Mouse (Mus musculus) MEL (cell line): ENCODE results near the gene Cadm2. TPM values are rescaled to one million over a fixed set of nuclear protein-coding genes. Genes with fewer than 3 reads are reported as not detected.

Experiments used
- DNase-seq: peaks from one replicate; pipeline ENCODE4 v3.0.0; 2011; ENCODE audit warnings: low read depth, low spot score
- H3K27ac ChIP-seq: 2 replicates; pipeline ENCODE4 v1.5.1; 2012; ENCODE audit warnings: low read depth, mild to moderate bottlenecking, control low read depth, low read length, moderate library complexity; ENCODE audit not compliant: control insufficient read depth
- H3K27me3 ChIP-seq, 2 experiments: fragments of 150-350 bp in 1 of 2; sonication (generic) in 1 of 2; 2 replicates each; pipeline ENCODE4 v1.6.1; 2012; ENCODE audit warnings: low read length in 2 of 2, mild to moderate bottlenecking in 2 of 2, improper control_type of control experiment in 1 of 2, moderate library complexity in 1 of 2; ENCODE audit not compliant: insufficient read depth in 2 of 2, control insufficient read depth in 1 of 2
- H3K36me3 ChIP-seq, 2 experiments: 2 replicates each; pipeline ENCODE4 v1.6.1; 2012 to 2014; ENCODE audit warnings: low read length in 2 of 2, improper control_type of control experiment in 1 of 2, inconsistent platforms in 1 of 2, mild to moderate bottlenecking in 1 of 2; ENCODE audit not compliant: insufficient read depth in 2 of 2, control insufficient read depth in 1 of 2
- H3K4me1 ChIP-seq, 2 experiments: fragments of 150-350 bp in 1 of 2; sonication (generic) in 1 of 2; 2 replicates each; pipeline ENCODE4 v1.6.1; 2012; ENCODE audit warnings: low read length in 2 of 2, improper control_type of control experiment in 1 of 2, mild to moderate bottlenecking in 1 of 2; ENCODE audit not compliant: insufficient read depth in 2 of 2, control insufficient read depth in 1 of 2
- H3K4me3 ChIP-seq, 2 experiments: fragments of 150-350 bp in 1 of 2; sonication (generic) in 1 of 2; 2 replicates each; pipeline ENCODE4 v1.5.1; 2012; ENCODE audit warnings: low read depth in 2 of 2, low read length in 2 of 2, mild to moderate bottlenecking in 2 of 2, moderate library complexity in 2 of 2, control low read depth in 1 of 2, improper control_type of control experiment in 1 of 2; ENCODE audit not compliant: control insufficient read depth in 1 of 2, insufficient read depth in 1 of 2
- H3K79me2 ChIP-seq: 2 replicates; pipeline ENCODE4 v1.6.1; 2012; ENCODE audit warnings: mild to moderate bottlenecking, low read length, moderate library complexity; ENCODE audit not compliant: control insufficient read depth, poor library complexity, insufficient read depth
- H3K9ac ChIP-seq: 2 replicates; pipeline ENCODE4 v1.6.1; 2012; ENCODE audit warnings: low read depth, mild to moderate bottlenecking, control low read depth, low read length, moderate library complexity; ENCODE audit not compliant: control insufficient read depth, poor library complexity, severe bottlenecking
- H3K9me3 ChIP-seq: fragments of 150-350 bp; sonication (generic); replicated peaks from 2 replicates; pipeline ENCODE4 v1.6.1; 2012; ENCODE audit warnings: mild to moderate bottlenecking, low read length, improper control_type of control experiment, moderate library complexity; ENCODE audit not compliant: insufficient read depth
- EP300 ChIP-seq, 2 experiments: IDR thresholded peaks; 2 replicates each; pipeline ENCODE4 v1.6.1; 2011; ENCODE audit warnings: improper control_type of control experiment in 2 of 2, low read length in 2 of 2, low read depth in 1 of 2, mild to moderate bottlenecking in 1 of 2
- ETS1 ChIP-seq: IDR thresholded peaks from 2 replicates; pipeline ENCODE4 v1.6.1; 2012; ENCODE audit warnings: low read depth, mild to moderate bottlenecking, inconsistent platforms, low read length, improper control_type of control experiment, moderate library complexity
- KAT2A ChIP-seq: conservative IDR thresholded peaks from 2 replicates; pipeline ENCODE4 v1.6.1; 2012; ENCODE audit warnings: low read depth, low read length, improper control_type of control experiment, inconsistent platforms
- MEF2A ChIP-seq: IDR thresholded peaks from 2 replicates; pipeline ENCODE4 v1.6.1; 2014; ENCODE audit warnings: low read depth, mild to moderate bottlenecking, inconsistent platforms, low read length, improper control_type of control experiment; ENCODE audit not compliant: poor library complexity, insufficient replicate concordance, severe bottlenecking; ENCODE audit errors: extremely low read depth
- MXI1 ChIP-seq: IDR thresholded peaks from 2 replicates; pipeline ENCODE4 v1.6.1; 2011; ENCODE audit warnings: mild to moderate bottlenecking, low read depth, low read length, improper control_type of control experiment
- MYB ChIP-seq: IDR thresholded peaks from 2 replicates; pipeline ENCODE4 v1.6.1; 2011; ENCODE audit warnings: mild to moderate bottlenecking, low read depth, low read length, improper control_type of control experiment
- MYC ChIP-seq: IDR thresholded peaks from 2 replicates; pipeline ENCODE4 v1.6.1; 2011; ENCODE audit warnings: low read depth, mild to moderate bottlenecking, low read length, improper control_type of control experiment, moderate library complexity
- NRF1 ChIP-seq: IDR thresholded peaks from 2 replicates; pipeline ENCODE4 v1.6.1; 2014; ENCODE audit warnings: low read depth, mild to moderate bottlenecking, inconsistent platforms, low read length, improper control_type of control experiment, moderate library complexity; ENCODE audit not compliant: poor library complexity, insufficient read depth, severe bottlenecking
- POLR2A ChIP-seq, 2 experiments: IDR thresholded peaks; 2 replicates each; pipeline ENCODE4 v1.6.1; 2011 to 2012; ENCODE audit warnings: low read length in 2 of 2, mild to moderate bottlenecking in 2 of 2, control low read depth in 1 of 2, improper control_type of control experiment in 1 of 2, low read depth in 1 of 2, moderate library complexity in 1 of 2; ENCODE audit not compliant: control insufficient read depth in 1 of 2, insufficient read depth in 1 of 2, poor library complexity in 1 of 2
- POLR2AphosphoS2 ChIP-seq: IDR thresholded peaks from 2 replicates; pipeline ENCODE4 v1.6.1; 2011; ENCODE audit warnings: low read length, improper control_type of control experiment
- RCOR1 ChIP-seq: IDR thresholded peaks from 2 replicates; pipeline ENCODE4 v1.6.1; 2012; ENCODE audit warnings: low read depth, mild to moderate bottlenecking, inconsistent platforms, low read length, improper control_type of control experiment
- SIN3A ChIP-seq: IDR thresholded peaks from 2 replicates; pipeline ENCODE4 v1.6.1; 2012; ENCODE audit warnings: low read length, improper control_type of control experiment, inconsistent platforms
- SMC3 ChIP-seq: IDR thresholded peaks from 2 replicates; pipeline ENCODE4 v1.6.1; 2011; ENCODE audit warnings: low read depth, low read length, improper control_type of control experiment
- TAL1 ChIP-seq: IDR thresholded peaks from 2 replicates; pipeline ENCODE4 v1.6.1; 2012; ENCODE audit warnings: mild to moderate bottlenecking, inconsistent platforms, low read length, moderate library complexity, mixed read lengths
- TCF12 ChIP-seq: IDR thresholded peaks from 2 replicates; pipeline ENCODE4 v1.6.1; 2014; ENCODE audit warnings: low read depth, mild to moderate bottlenecking, inconsistent platforms, low read length, improper control_type of control experiment, moderate library complexity
- UBTF ChIP-seq: IDR thresholded peaks from 2 replicates; pipeline ENCODE4 v1.6.1; 2012; ENCODE audit warnings: low read depth, mild to moderate bottlenecking, inconsistent platforms, low read length, improper control_type of control experiment, moderate library complexity, borderline replicate concordance; ENCODE audit not compliant: insufficient read depth
- USF1 ChIP-seq: IDR thresholded peaks from 2 replicates; pipeline ENCODE4 v1.6.1; 2014; ENCODE audit warnings: low read depth, mild to moderate bottlenecking, inconsistent platforms, low read length, improper control_type of control experiment, moderate library complexity
- USF2 ChIP-seq, 2 experiments: IDR thresholded peaks; 2 replicates each; pipeline ENCODE4 v1.6.1; 2011 to 2012; ENCODE audit warnings: improper control_type of control experiment in 2 of 2, low read length in 2 of 2, borderline replicate concordance in 1 of 2, inconsistent platforms in 1 of 2, low read depth in 1 of 2, mild to moderate bottlenecking in 1 of 2; ENCODE audit not compliant: insufficient read depth in 1 of 2
- ZC3H11A ChIP-seq: IDR thresholded peaks from 2 replicates; pipeline ENCODE4 v1.6.1; 2012; ENCODE audit warnings: low read depth, mild to moderate bottlenecking, inconsistent platforms, low read length, improper control_type of control experiment
- ZNF384 ChIP-seq: IDR thresholded peaks from 2 replicates; pipeline ENCODE4 v1.6.1; 2012; ENCODE audit warnings: low read depth, mild to moderate bottlenecking, inconsistent platforms, low read length, improper control_type of control experiment
- polyA plus RNA-seq, 2 experiments: library from polyadenylated mRNA; stranded (reverse) in 1 of 2; unstranded in 1 of 2; fragments of >175 nt in 1 of 2; fragments of >200 nt in 1 of 2; gene quantifications; 2 replicates each; pipeline versions ENCODE4 v1.2.1 to v1.2.4; 2012; ENCODE audit warnings: low replicate concordance in 2 of 2, low read depth in 1 of 2; ENCODE audit not compliant: insufficient read length in 2 of 2, insufficient read depth in 1 of 2, missing spikeins in 1 of 2
- total RNA-seq: library from RNA; depleted of rRNA; stranded (reverse); fragments of 300-350 nt; gene quantifications from 2 replicates; pipeline ENCODE4 v1.2.3, GENCODE M21; 2012

Cadm2 gene
- total and polyA plus RNA-seq, 3 experiments = not detected

GRCm38 (mm10) chr16:66959146-66959545, 661.6 kb downstream of the Cadm2 start:
- Histone ChIP-seq H3K4me1 (no peaks in the 10 kb centered on the region), H3K4me3 (no peak overlapping the region), H3K9me3 (no peaks in the 10 kb centered on the region), H3K79me2 (no peaks in the 10 kb centered on the region), H3K27me3 (no peaks in the 10 kb centered on the region), H3K27ac (no peak overlapping the region), H3K36me3 (no peaks in the 10 kb centered on the region), H3K9ac (no peak overlapping the region)
- TF ChIP-seq MXI1 = no peak
- TF ChIP-seq RCOR1 = no peak
- no peak for TF ChIP-seq TAL1
- DNase-seq = no peak

DNA sequence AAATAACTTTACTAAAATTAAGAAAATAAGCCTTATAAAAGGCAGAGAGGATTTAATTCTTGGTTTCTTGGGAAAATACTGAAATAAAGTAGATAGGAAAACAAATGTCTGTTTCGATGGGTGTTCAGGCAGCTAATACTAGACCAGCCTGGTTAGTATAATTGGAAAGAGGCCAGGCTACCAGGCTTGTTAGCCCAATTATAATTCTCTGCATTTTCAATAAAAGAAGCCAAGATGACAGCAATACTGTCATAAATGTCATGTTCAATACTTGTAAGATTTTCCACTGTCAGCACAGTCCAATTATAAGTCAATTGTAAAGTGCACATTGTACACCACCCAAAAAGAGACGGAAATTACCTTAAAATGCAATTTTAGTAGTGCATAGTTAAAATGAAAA, 664.8 kb downstream of the Cadm2 start:
- no peaks in the 10 kb centered on the region for H3K79me2 ChIP-seq
- no peaks in the 10 kb centered on the region for H3K36me3 ChIP-seq
- H3K4me3 ChIP-seq = no peak overlapping the region
- DNase-seq = no peak
- no peak for TF ChIP-seq MYC
- H3K27me3 ChIP-seq = no peaks in the 10 kb centered on the region
- no peak overlapping the region for H3K27ac ChIP-seq
- no peak overlapping the region for H3K9ac ChIP-seq
- no peaks in the 10 kb centered on the region for H3K9me3 ChIP-seq
- H3K4me1 ChIP-seq = no peaks in the 10 kb centered on the region

GRCm38 (mm10) chr16:66936332-66936731, 684.4 kb downstream of the Cadm2 start:
- Histone ChIP-seq H3K27me3 (no peaks in the 10 kb centered on the region), H3K36me3 (no peaks in the 10 kb centered on the region)

More at GRCm38 (mm10) chr16:66936332-66936731, 684.4 kb downstream of the Cadm2 start:
- Histone ChIP-seq H3K27ac (no peak overlapping the region), H3K4me3 (no peak overlapping the region), H3K4me1 (no peaks in the 10 kb centered on the region), H3K9me3 (no peaks in the 10 kb centered on the region), H3K79me2 (no peaks in the 10 kb centered on the region), H3K9ac (no peak overlapping the region)
- TF ChIP-seq POLR2AphosphoS2 (no peak), RCOR1 (no peak), TCF12 (no peak), USF1 (no peak), SIN3A (no peak), MYB (no peak), MXI1 (no peak), ZNF384 (no peak), EP300 (IDR thresholded peaks at IDR 0.05; ENCODE audit: low read depth in 1 of 2, low read length in 2 of 2) (no peak), NRF1 (no peak), ETS1 (no peak), MEF2A (no peak), POLR2A (IDR thresholded peaks at IDR 0.05; ENCODE audit: control insufficient read depth in 1 of 2, insufficient read depth in 1 of 2, low read depth in 1 of 2, low read length in 2 of 2, poor library complexity in 1 of 2) (no peak), ZC3H11A (no peak), USF2 (IDR thresholded peaks at IDR 0.05; ENCODE audit: borderline replicate concordance in 1 of 2, insufficient read depth in 1 of 2, low read depth in 1 of 2, low read length in 2 of 2) (no peak), UBTF (no peak), KAT2A (no peak), TAL1 (no peak), SMC3 (no peak)
- DNase-seq = no peak
